8 mouse cellular contexts compared by ENCODE assay signal in genomic region chr9:57640384-57640783, GRCm38 (mm10). TPM values are rescaled to one million over a fixed set of nuclear protein-coding genes. Genes with fewer than 3 reads are reported as not detected.
A peak's percentile ranks its signal among the peaks of the same experiment; 100 is the strongest.
DNase-seq lines count a peak whose midpoint lies in the region; TF ChIP-seq lines count a peak whose summit lies in the region.

No protein-coding gene starts in this region.

- TF ChIP-seq POLR2A in spleen, adult 2 months (IDR thresholded peaks at IDR 0.05; ENCODE audit: low read depth, low read length), result peak; percentile 1; the same call in 1 of the 2 replicates

- no peak for TF ChIP-seq CTCF in spleen, adult 2 months (IDR thresholded peaks at IDR 0.05; ENCODE audit: extremely low read depth, insufficient read depth, insufficient read length, insufficient replicate concordance)

- H3K36me3 ChIP-seq in embryonic facial prominence, embryonic 10.5 days (replicated peaks), result peaks cover 33% of the 10 kb centered on the region
- peaks cover 10% of the 10 kb centered on the region; the same call in 1 of the 2 replicates for H3K36me3 ChIP-seq in heart, embryonic 10.5 days
- peaks cover 5% of the 10 kb centered on the region; the same call in 1 of the 2 replicates for H3K36me3 ChIP-seq in spleen, adult 2 months (ENCODE audit: control insufficient read depth, insufficient read depth, low read length)

- 21% methylated on average over 15 of the region's 15 CpGs for whole genome bisulfite sequencing in embryonic facial prominence, embryonic 10.5 days
- 16% methylated on average over 15 of the region's 15 CpGs for WGBS in heart, embryonic 10.5 days
- under 1% methylated on average over 15 of the region's 15 CpGs for WGBS in spleen, adult 2 months

- DNase-seq in ovary, adult 18-20 months (ENCODE audit: low spot score), result peak; percentile 40
- no peak for DNase-seq in ovary, postnatal 14 days (ENCODE audit: low spot score)
- peak; percentile 45 for DNase-seq in embryonic facial prominence, embryonic 10.5 days (ENCODE audit: low spot score)
- DNase-seq in heart, embryonic 10.5 days (ENCODE audit: low spot score), result no peak
- DNase-seq in kidney, adult 9 months, result peak; percentile 58
- peak; percentile 72 for DNase-seq in lung, postnatal 14 days
- peak; percentile 89 to 97 for DNase-seq in spleen, adult 2 months (ENCODE audit: low read depth in 1 of 2, low spot score in 2 of 2)
- no peak for DNase-seq in left cerebral cortex, adult 11 months (ENCODE audit: low spot score)

- no peaks in the 10 kb centered on the region for H3K9me3 ChIP-seq in embryonic facial prominence, embryonic 10.5 days
- H3K9me3 ChIP-seq in heart, embryonic 10.5 days, result no peaks in the 10 kb centered on the region

- no peaks in the 10 kb centered on the region for H3K27me3 ChIP-seq in embryonic facial prominence, embryonic 10.5 days (replicated peaks; ENCODE audit: low read depth, poor library complexity, severe bottlenecking)
- no peaks in the 10 kb centered on the region for H3K27me3 ChIP-seq in heart, embryonic 10.5 days (ENCODE audit: insufficient read depth, poor library complexity, severe bottlenecking)
- H3K27me3 ChIP-seq in spleen, adult 2 months (ENCODE audit: control insufficient read depth, insufficient read depth, low read length), result no peaks in the 10 kb centered on the region

- H3K27ac ChIP-seq in embryonic facial prominence, embryonic 10.5 days (replicated peaks), result peak overlapping the region; percentile 83
- peak overlapping the region; percentile 75; the same call in 1 of the 2 replicates for H3K27ac ChIP-seq in heart, embryonic 10.5 days
- peak overlapping the region; percentile 100 for H3K27ac ChIP-seq in spleen, adult 2 months (ENCODE audit: insufficient read depth, low read length)

- H3K4me3 ChIP-seq in embryonic facial prominence, embryonic 10.5 days, result peak overlapping the region; percentile 44
- H3K4me3 ChIP-seq in heart, embryonic 10.5 days, result peak overlapping the region; percentile 38
- H3K4me3 ChIP-seq in spleen, adult 2 months (ENCODE audit: extremely low read depth, insufficient read depth, insufficient read length), result peak overlapping the region; percentile 46

- H3K4me1 ChIP-seq in embryonic facial prominence, embryonic 10.5 days, result peaks cover 81% of the 10 kb centered on the region
- H3K4me1 ChIP-seq in heart, embryonic 10.5 days, result peaks cover 85% of the 10 kb centered on the region
- peaks cover 49% of the 10 kb centered on the region for H3K4me1 ChIP-seq in spleen, adult 2 months (ENCODE audit: control insufficient read depth, insufficient read depth, insufficient read length)

RNA-seq across cellular contexts. Expression of gene Csk, which starts 13.0 kb away (rescaled TPM):
- polyA plus RNA-seq in embryonic facial prominence, embryonic 10.5 days (2016; fragmentation: Nextera tagmentation; extraction: Ambion mirVana), result 33.2 and 38.3 TPM in 2 replicates
- 17.2 and 26.0 TPM in 2 replicates for polyA plus RNA-seq in heart, embryonic 10.5 days (2016; fragmentation: Nextera tagmentation; extraction: Ambion mirVana)
- polyA plus RNA-seq in spleen, adult 2 months (2012; rRNA removed), result 233 and 265 TPM in 2 replicates

RNA-seq across cellular contexts. Expression of gene Lman1l, which starts 19.8 kb away (rescaled TPM):
- polyA plus RNA-seq in embryonic facial prominence, embryonic 10.5 days (2016; fragmentation: Nextera tagmentation; extraction: Ambion mirVana), result not detected in 2 replicates
- not detected in 2 replicates for polyA plus RNA-seq in heart, embryonic 10.5 days (2016; fragmentation: Nextera tagmentation; extraction: Ambion mirVana)
- polyA plus RNA-seq in spleen, adult 2 months (2012; rRNA removed), result 0.09 and 0.16 TPM in 2 replicates

RNA-seq across cellular contexts. Expression of gene Cplx3, which starts 34.3 kb away (rescaled TPM):
- 1.6 and 1.8 TPM in 2 replicates for polyA plus RNA-seq in embryonic facial prominence, embryonic 10.5 days (2016; fragmentation: Nextera tagmentation; extraction: Ambion mirVana)
- polyA plus RNA-seq in heart, embryonic 10.5 days (2016; fragmentation: Nextera tagmentation; extraction: Ambion mirVana), result 0.15 TPM in 1 of 2 replicates, not detected in the other
- not detected in 2 replicates for polyA plus RNA-seq in spleen, adult 2 months (2012; rRNA removed)

RNA-seq across cellular contexts. Expression of gene Cyp1a2, which starts 43.1 kb away (rescaled TPM):
- not detected in 2 replicates for polyA plus RNA-seq in embryonic facial prominence, embryonic 10.5 days (2016; fragmentation: Nextera tagmentation; extraction: Ambion mirVana)
- polyA plus RNA-seq in heart, embryonic 10.5 days (2016; fragmentation: Nextera tagmentation; extraction: Ambion mirVana), result not detected in 2 replicates
- polyA plus RNA-seq in spleen, adult 2 months (2012; rRNA removed), result not detected in 2 replicates

RNA-seq across cellular contexts. Expression of gene Cyp1a1, which starts 47.3 kb away (rescaled TPM):
- 0.07 TPM in 1 of 2 replicates, not detected in the other for polyA plus RNA-seq in embryonic facial prominence, embryonic 10.5 days (2016; fragmentation: Nextera tagmentation; extraction: Ambion mirVana)
- 0.05 TPM in 1 of 2 replicates, not detected in the other for polyA plus RNA-seq in heart, embryonic 10.5 days (2016; fragmentation: Nextera tagmentation; extraction: Ambion mirVana)
- polyA plus RNA-seq in spleen, adult 2 months (2012; rRNA removed), result 0.13 and 0.15 TPM in 2 replicates

Comparison
In these comparisons a context has a peak if more than half of its experiments do, and no peak if none do; other contexts are left out.
1. DNase-seq: peak in ovary, adult 18-20 months (single experiment), embryonic facial prominence, embryonic 10.5 days (single experiment), kidney, adult 9 months (single experiment), lung, postnatal 14 days (single experiment) and spleen, adult 2 months (2 of 2); none in ovary, postnatal 14 days (single experiment), heart, embryonic 10.5 days (single experiment) and left cerebral cortex, adult 11 months (single experiment).
2. Peak in every context shown above with its lines, with median percentiles within 50 percentile points of each other: H3K27ac ChIP-seq and H3K4me3 ChIP-seq.